Mouse (Mus musculus): ENCODE measurements around the gene Ogfod2.

- TF ChIP-seq CTCF (IDR thresholded peaks at IDR 0.05; ENCODE audit: borderline replicate concordance, insufficient read depth, low read length) (no peak), POLR2A (IDR thresholded peaks at IDR 0.05; ENCODE audit: low read depth, low read length) (no peak)
Observed at GRCm38 (mm10) chr5:124152734-124153133, 40.6 kb downstream of the Ogfod2 start.

Measured in embryonic fibroblast, embryonic 13.5 days (primary cell).